Mouse (Mus musculus) naive thymus-derived CD4-positive, alpha-beta T cell, adult 2 months (primary cell): ENCODE data around the gene Atp5l.
"Not testable (repeated sequence)": the region's sequence is repeated elsewhere in the genome, so short reads cannot be mapped to it uniquely, and the experiment has no call there.

Experiments
- DNase-seq: peaks from one replicate; pipeline ENCODE4 v3.0.0-alpha.2; 2011; ENCODE audit warnings: low read depth

The Atp5l gene

DNA sequence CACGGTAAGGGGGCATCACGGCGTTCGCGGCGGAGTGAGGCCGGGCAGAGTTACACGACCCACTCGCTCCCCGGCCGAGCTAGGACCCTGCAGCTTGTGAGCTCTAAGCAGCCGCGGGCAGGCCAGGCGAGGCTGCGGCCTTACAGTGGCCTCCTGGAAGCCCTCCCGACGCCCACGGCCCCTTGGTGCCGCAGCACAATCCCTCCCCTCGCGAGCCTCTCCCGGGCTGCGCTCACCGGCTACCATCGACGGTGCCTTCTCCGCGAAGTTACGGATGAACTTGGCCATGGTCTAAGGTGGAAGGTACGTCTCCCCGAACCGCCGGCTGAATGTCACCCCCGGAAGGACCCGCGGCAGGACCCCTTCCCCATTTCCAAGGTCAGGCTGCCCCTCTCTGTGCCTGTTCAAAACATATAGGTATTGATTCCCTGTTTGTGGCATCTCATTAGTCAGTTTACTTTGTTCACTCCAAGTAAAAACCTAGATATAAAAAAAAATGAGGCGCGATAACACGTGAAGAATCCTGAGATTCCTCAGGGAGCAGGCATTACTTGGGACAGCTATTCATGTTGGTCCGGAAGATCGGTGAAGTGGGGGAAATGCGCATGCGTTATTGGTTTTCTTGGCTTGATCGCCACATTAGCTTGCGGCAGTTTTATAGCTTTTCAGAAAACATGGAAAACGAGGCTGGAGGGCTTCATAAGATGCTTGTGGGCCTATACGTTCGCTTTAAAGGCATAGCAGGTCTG is at the start of gene Atp5l:
Atp5l (minus strand) TSS at position 369 of the 749 bp plus-strand sequence.
- DNase-seq, result peak; percentile 97

DNA sequence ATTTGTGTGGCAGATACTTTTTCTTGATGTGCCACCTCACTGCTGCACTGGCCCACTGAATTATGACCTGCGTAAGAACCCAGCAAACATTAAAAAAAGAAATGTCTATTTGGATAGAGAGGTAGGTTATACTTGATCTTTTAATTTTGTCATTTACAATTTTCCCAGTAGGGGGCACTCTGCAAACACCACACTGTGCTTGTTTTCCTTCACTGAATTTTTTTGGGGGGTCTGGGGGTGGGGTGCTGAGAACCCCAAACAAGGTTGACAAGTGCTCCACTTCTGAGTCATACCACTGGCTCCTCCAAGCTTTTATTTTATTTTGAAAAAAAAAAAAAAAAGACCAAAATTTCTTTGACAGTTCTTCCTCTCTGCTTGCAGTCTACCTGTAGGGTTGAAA is 48.9 kb upstream of the Atp5l start:
- peak; percentile 74 for DNase-seq

DNA sequence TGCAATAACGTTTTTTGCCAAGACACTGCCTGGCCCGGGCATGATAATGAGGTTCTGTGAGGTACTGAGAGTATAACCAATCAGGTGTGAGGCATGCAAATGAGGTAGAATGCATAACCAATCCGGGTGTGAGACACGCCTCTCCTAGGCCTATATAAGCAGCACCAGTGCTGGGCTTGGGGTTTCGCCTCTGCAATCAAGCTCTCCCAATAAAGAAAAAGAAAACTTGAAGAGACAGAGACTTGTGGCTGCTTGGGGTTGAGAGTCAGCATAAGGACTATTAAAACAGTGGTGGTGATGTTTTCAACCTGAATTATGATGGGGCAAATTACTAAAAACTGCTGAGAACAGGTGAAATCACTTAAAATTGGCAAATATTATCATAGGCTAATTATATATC is 47.2 kb upstream of the Atp5l start:
- DNase-seq, result not testable (repeated sequence)

DNA sequence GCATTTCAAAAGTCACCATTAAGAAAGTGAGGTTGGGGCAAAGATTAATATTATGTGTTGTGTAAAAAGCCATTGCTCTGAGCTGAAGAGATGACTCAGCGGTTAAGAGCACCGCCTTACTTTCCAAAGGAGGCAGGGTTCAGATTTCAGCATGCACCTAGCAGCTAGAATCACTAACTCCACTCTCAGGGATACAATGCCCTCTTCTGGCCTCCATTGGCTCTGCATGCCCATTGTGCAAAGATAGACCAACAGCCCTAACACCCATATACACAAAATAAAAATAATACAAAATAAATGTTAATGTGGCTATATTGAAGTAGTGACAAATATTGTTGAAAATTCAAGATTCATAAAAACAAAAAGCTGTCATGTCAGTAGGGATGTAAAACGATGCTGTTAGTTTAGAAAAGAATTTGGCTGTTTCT is 46.3 kb upstream of the Atp5l start:
- peak; percentile 92 for DNase-seq

DNA sequence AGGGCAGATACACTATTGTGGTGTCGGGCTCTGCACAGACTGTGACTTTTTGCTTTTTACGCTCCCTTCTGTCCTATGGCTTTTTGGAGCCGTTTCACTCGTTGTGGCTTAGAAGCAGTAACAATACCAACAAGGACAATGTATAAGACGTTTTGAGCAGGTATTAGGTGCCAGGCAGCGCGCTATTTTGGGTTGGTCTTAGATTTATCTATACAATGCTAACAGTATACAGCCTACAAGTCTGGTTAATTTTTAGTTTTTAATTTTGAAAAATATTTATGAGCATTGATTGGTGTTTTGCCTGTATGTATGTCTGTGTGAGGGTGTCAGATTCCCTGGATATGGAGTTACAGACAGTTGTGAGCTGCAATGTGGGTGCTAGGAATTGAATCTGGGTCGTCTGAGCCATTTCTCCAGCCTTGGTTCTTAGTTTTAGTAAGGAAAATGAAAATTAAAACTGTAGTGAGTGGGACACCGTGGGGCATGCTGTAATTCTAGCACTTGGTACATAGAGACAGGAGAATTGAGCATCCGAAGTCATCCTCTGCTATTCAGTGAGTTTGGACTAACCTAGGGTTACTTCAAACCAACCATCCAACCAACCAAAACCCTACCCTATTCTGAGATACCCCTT is 45.4 kb upstream of the Atp5l start:
- peak; percentile 21 for DNase-seq

DNA sequence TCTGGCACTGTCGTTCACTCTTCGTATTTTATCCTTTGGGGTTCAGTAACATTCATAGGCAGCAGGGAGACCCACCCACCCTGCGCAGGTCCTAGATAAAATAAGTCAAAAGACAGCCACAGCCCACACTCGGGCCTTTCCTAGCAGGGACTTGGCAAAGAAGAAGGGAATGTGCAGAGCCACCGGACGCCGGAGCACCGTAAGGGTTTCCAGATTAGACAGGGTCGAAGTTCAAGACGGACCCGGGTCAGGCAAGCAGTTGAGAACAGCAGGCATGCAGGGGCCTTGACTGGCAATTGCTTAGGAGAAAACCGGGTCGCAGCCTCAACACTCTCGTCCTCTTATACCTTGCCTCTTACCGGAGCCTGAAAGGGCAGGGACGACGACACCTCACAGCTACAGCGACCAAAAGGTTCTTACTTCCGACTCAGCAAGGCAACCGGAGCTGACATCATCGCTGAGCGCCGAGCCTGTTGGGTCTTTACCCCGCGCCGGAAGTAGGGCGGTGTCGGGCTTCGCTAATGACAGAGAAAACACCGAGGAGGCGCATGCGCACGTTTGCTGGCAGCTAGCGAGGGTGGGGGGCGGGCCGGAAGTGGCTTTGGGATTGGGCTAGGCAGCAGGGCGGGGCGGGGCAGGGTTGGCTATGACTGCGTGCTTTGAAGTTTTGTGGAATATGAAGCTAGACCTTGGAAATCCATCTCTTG is 44.7 kb upstream of the Atp5l start, which contains the start of gene Ube4a:
Ube4a (minus strand) TSS at position 475 of the 707 bp plus-strand sequence.
- peak; percentile 100 for DNase-seq

DNA sequence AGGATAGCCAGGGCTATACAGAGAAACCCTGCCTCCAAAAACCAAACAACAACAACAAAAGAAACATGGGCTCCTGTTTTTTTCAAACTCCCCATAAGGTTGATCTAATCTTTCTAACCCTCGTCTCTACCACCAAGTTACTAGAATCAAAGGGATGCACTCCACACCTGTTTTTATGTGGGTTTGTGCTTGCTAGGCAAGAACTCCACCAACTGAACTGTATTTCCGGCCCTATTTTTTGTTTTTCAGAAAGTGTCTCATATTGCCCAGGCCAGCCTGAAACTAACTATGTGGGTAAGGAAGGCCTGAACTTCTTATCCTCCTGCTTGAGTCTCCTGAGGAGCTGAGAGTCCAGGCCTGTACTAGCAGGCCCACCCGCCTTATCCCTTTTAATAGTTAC is 33.9 kb upstream of the Atp5l start:
- DNase-seq, result peak; percentile 81

DNA sequence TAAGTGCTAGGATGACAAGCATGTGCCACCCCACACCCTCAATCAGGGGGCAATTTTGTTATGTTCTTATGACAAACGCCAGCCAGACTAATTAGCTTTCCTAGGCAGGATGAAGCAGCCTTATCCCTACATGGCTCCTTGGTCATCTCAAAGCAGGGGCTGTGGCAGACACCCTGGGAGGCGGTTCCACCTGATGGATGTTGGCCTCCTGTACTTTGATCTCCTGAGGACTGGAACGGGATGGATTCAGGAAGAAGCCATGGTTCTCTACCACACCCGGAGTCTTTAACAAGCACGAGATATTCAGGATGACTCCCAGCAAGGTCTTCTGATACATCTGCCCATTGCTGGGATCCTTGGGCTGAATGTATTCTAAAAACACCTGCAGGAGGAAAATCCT is 27.3 kb upstream of the Atp5l start:
- no peak for DNase-seq

DNA sequence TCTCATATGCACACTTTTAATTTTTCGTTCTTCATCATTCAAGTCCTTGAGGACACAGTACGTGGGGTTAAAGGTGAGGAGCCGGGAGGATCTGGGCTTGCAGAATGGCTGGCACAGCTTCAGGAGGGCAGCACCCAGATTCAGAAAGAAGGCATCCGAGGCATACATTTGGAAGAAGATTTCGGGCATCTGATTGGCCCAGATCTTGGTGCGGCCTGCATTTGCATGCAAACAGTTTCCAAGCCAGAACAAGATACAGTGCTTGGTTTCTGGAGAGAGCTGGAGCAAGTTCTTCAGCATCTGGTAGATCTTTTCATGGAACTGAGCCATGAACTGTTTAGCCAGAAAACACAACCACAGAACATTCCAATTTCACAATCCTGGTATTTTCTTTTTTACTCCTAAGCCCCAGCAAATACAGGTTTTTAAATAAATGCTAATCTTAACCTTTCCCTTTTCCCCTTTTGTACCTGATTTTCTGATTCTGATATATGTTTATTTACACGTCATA is 25.7 kb upstream of the Atp5l start:
- no peak for DNase-seq

DNA sequence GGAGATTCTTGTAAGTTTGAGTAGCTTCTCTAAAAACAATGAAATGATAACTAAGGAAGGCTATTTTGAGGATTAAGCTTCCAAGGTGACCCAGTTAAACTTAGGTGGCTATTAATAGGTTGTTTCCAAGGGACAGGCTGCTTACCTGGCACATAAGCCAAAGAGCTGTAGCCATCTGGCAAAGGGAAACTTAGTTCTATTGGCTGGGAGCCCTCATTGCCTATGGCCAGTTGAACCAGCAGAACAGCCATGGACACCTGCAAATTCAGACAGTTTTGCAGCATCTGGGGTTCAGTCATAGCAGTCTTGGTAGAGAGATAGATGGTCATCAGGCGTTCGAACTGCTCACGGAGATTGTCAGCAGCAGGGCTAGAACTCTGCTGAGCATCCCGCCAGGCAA is 21.9 kb upstream of the Atp5l start:
- DNase-seq, result no peak

DNA sequence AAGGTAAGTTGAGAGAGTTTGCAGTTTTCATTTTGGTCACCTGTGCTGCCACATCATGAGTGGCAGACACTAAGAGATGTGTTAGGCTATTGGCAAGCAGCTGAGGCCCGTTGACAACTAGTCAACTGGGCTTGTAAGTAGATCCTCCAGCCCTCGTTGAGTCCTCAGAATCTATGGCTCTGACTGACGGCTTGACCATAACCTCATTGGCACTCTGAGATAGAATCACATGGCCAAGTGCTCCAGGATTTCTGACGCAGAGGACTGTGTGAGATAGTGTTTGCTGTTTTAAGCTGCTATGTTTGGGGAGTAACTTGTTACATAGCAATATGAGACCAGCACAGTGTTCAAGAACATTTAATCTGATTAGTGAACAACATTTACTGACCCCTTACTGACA is 21.2 kb upstream of the Atp5l start:
- no peak for DNase-seq

DNA sequence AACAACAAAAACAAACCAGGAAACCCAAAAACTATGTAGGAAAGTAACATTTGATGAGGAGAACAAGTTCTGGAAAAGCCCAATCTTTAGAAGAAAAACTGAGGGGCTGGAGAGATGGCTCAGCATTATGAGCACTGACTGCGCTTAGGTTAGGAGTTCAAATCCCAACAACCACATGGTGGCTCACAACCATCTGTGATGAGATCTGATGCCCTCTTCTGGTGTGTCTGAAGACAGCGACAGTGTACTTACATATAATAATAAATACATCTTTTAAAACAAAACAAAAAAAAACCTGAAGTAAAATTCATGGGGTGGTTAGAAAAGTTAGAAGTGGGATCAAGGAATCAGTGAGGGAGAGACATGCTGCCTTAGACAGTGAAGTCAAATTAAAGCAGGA is 1.0 kb upstream of the Atp5l start:
- no peak for DNase-seq

DNA sequence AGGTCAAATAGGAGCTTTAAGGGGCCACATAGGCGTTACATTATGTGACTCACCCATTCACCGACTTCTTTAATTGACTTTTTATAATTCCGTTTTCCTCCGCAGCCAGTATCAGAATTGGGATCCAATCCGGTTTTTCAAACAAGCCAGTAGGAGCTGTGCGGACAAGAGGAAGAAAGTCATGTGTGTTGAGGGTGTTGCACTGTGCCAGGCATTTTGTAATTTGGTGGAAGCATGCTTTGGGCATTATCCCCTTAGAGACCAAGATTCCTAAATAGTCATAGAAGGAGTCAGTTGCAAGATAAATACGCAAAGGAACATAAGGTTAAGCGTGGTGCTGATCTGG is 554 bp upstream of the Atp5l start:
- DNase-seq, result no peak

DNA sequence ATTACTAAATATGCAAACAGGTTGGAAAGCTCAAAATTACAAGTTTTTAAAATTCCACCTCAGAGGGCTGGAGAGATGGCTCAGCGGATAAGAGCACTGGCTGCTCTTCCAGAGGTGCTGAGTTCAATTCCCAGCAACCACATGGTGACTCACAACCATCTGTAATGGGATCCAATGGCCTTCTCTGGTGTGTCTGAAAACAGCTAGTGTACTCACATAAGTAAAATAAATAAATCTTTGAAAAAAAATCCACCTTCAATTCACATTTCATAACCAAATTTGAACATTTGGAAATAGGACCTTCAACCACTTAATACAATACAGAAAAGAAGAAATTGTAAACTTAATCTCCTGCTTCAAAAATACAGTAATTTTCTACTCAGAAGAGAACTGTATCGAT is 936 bp downstream of the Atp5l start:
- DNase-seq, result no peak

DNA sequence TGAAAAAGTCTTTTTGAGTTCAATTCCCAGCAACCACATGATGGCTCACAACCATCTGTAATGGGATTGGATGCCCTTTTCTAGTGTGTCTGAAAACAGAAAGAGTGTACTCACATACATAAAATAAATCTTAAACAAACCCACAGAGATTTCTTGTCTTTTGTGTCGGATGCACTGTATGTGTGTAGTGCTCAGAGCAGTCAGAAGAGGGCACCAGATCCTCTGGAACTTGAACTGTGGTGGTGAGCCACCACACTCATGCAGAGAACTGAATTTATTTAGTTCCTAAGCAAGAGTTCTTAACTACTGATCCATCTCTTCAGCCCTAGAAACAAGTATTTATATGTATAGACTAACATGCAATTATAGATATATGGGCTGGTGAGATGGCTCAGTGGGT is 4.3 kb downstream of the Atp5l start:
- peak; percentile 87 for DNase-seq

DNA sequence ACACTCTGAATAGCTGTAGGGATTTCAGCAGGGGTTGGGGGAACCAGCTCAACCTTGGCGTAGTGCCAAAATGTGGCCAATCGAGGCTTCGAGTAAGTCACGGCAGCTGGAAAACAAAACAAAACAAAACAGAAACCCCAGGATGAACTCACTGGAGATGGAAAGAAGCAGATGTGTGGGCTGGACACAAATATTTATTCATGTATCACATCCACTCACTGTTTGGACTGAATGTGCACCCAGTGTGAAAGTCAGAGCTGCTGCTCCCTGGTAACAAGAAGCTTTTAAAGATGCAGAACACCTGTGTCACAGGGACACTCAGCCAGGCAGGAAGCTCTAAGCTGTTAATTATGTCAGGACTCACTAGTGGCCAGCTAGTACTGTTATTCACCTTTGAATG is 5.8 kb downstream of the Atp5l start:
- DNase-seq, result no peak

DNA sequence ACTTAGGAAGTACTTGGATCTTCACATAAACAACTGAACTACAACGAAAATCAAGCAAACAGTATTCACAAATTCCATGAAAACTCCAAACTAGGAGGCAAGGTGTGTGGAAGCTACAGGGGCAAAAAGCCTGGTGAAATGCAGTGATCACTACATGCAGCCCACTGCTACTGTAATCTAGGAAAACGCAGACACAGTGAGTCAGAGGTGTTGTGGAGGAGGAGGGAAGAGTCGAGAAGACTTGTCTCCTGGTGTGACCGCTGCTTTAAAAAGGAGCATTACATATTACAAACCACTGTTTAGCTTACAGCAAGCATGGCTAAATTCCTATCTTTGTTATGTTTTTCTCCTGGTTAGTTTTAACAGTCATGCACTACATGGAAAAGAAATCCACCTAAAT is 9.2 kb downstream of the Atp5l start:
- DNase-seq, result no peak

DNA sequence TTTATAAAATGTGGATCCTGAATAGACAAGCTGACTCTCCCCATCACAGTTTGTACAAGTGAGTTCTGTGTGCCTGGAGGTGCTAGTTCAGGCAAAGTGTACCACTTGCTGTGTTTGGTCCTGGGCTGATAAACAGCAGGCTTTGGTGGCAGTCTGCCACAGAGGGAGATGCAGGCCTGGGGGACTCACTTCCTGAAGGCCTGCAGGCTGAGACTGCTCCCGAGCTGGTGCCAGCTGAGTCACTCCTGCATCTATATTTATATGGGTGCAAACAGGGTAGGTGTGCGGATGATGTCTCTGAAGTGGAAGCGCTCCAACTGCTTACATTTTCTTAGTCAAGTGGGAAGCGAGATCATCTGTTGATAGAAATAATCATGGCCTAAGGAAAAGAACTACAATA is 14.9 kb downstream of the Atp5l start:
- DNase-seq, result no peak

DNA sequence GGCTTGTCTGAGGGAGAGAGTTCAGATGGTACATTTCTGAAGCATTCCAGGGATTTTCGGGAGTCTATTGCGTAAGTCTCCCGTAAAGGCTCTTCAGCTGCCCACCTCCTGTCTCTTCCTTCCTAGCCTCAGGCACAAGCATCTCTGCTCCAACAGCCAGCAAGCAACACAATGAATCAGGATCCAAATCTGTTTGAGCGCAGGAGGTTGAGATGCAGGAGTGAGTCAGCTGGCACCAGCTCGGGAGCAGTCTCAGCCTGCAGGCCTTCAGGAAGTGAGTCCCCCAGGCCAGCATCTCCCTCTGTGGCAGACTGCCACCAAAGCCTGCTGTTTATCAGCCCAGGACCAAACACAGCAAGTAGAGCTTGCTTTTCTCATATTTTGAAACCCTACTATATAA is 15.6 kb downstream of the Atp5l start:
- DNase-seq, result no peak

DNA sequence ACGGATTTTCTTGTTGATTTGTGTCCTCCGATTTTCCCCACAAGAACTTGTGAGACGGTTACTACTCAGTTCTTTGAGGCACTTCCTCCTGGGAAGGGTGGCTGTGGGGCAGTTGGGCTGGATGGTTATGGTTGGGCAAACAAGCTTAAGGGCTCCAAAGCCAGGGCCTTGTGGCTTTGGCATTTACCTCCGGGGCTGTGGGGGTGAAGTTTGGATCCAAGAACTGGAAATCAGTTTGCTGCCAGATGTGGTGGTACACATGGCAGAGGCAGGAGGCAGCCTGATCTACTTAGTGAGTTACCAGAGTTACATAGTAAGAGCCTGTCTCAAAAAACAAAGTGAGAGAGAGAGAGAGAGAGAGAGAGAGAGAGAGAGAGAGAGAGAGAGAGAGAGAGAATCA is 16.7 kb downstream of the Atp5l start:
- DNase-seq, result no peak

DNA sequence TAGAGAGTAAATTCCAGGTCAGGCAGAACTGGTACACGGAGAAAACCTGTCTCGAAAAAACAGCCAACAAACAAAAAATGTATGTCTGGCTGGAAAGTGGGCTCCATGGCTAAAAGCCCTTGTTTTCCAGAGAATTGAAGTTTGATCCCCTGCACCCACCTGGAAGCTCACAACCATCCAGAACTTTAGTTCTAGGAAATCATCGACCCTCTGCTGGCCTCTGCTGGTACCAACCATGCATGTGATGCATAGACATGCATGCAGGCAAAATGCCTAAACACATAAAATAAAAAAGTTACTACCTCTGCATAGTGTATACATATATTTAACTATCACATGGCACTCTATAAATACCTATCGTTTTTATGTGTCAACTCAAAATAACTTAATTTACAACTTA is 20.1 kb downstream of the Atp5l start:
- DNase-seq, result no peak

DNA sequence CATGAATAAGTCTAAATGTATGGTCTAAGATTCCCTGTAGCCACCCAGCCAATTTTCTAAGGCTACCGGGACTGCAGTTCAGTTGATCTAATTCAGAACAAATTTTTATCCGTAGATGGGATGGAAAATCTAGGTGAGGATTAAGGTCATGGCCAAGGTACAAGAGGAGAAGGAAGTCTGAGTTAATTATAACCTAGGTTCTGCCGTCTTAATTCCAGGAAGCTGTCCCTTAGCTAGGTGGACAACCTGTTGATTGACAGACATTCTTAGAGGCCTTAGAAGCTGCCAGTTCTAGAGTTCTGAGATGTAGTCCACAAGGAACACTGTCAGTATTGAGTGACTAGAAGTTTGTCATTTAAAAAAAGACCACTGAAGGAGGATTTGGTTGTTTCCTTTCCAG is 20.8 kb downstream of the Atp5l start:
- no peak for DNase-seq

DNA sequence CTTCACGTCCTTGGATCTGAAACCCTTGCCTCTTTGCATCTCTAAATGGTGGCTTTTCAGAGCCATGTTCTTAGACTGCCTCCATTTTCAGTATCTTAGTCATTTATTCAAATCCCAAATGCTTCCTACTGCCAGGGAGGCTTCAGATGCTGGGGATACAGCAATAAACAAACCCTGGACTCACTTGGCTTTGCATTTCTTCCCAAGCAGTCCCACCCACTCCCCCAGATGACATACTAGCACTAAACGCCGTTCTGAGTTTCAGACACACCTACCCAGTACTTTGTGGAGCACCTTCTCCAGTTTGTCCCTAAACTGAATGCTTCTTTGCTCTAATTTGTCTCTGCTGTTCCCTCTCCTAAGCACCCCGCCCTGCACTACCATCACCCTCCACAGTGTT is 23.5 kb downstream of the Atp5l start:
- DNase-seq, result no peak
